Mouse (Mus musculus) kidney, postnatal 0 days (tissue): ENCODE data around the gene Rapgef2. TPM values are rescaled to one million over a fixed set of nuclear protein-coding genes. Genes with fewer than 3 reads are reported as not detected.
"Not testable (repeated sequence)": the region's sequence is repeated elsewhere in the genome, so short reads cannot be mapped to it uniquely, and the experiment has no call there.

ENCODE experiments used
- ATAC-seq: fragments of 200-750 bp; cut with Nextera tagmentation; replicated peaks from 2 replicates; pipeline ENCODE4 v1.8.0; 2017; ENCODE audit warnings: low read depth, moderate number of reproducible peaks, moderate TSS enrichment, moderate library complexity; ENCODE audit not compliant: low FRiP score
- DNase-seq: peaks from one replicate; pipeline ENCODE4 v3.0.0-alpha.2; 2016; ENCODE audit warnings: low spot score
- H3K27ac ChIP-seq: fragments of 300-500 bp; sonication (generic); 2 replicates; pipeline ENCODE4 v1.5.1; 2014; ENCODE audit warnings: mild to moderate bottlenecking
- H3K27me3 ChIP-seq: fragments of 300-500 bp; sonication (generic); 2 replicates; pipeline ENCODE4 v1.6.1; 2014; ENCODE audit warnings: low read length, mixed read lengths; ENCODE audit not compliant: insufficient read depth
- H3K36me3 ChIP-seq: fragments of 300-500 bp; sonication (generic); 2 replicates; pipeline ENCODE4 v1.6.1; 2014; ENCODE audit warnings: low read length, mixed read lengths; ENCODE audit not compliant: insufficient read depth
- H3K4me1 ChIP-seq: fragments of 300-500 bp; sonication (generic); replicated peaks from 2 replicates; pipeline ENCODE4 v1.6.1; 2014; ENCODE audit warnings: antibody characterized with exemption, low read length, mixed read lengths; ENCODE audit not compliant: insufficient read depth
- H3K4me2 ChIP-seq: fragments of 300-500 bp; sonication (generic); 2 replicates; pipeline ENCODE4 v1.6.1; 2014; ENCODE audit warnings: mild to moderate bottlenecking, low read length, moderate library complexity, mixed read lengths
- H3K4me3 ChIP-seq: fragments of 300-500 bp; sonication (generic); replicated peaks from 2 replicates; pipeline ENCODE4 v1.5.1; 2014; ENCODE audit warnings: low read depth, low read length
- H3K9ac ChIP-seq: fragments of 300-500 bp; sonication (generic); 2 replicates; pipeline ENCODE4 v1.6.1; 2014; ENCODE audit warnings: low read depth, low read length
- H3K9me3 ChIP-seq: fragments of 300-500 bp; sonication (generic); replicated peaks from 2 replicates; pipeline ENCODE4 v1.6.1; 2016; ENCODE audit warnings: low read length, inconsistent platforms, mixed read lengths
- CTCF ChIP-seq: IDR thresholded peaks from 2 replicates; pipeline ENCODE4 v1.5.1; 2016; ENCODE audit warnings: antibody characterized with exemption, low read depth, mild to moderate bottlenecking, moderate library complexity
- WGBS: fragments of 180-500 bp; shearing (Covaris S2); extraction: QIAGEN DNeasy Blood & Tissue Kit; methylation state at CpG from one replicate; pipeline ENCODE4 v1.1.7; 2014; 5-methylcytosine and 5-hydroxymethylcytosine counted together
- polyA plus RNA-seq: library from polyadenylated mRNA; unstranded; fragments of >200 nt; fragmentation: Nextera tagmentation; extraction: Ambion mirVana; gene quantifications from 2 replicates; pipeline ENCODE4 v1.2.1, GENCODE M21; 2015

The Rapgef2 gene
- polyA plus RNA-seq, 1 experiment from 2014 or later = 4.4 TPM

- 66% methylated on average over 6 of the region's 6 CpGs for WGBS
- H3K27ac ChIP-seq = no peak overlapping the region
- no peak overlapping the region for H3K4me3 ChIP-seq
- TF ChIP-seq CTCF = no peak
- H3K9ac ChIP-seq = no peak overlapping the region
- no peak overlapping the region for H3K4me2 ChIP-seq
- no peaks in the 10 kb centered on the region for H3K27me3 ChIP-seq
- H3K4me1 ChIP-seq = no peaks in the 10 kb centered on the region
- ATAC-seq (no peak), DNase-seq (no peak)
- H3K36me3 ChIP-seq = no peaks in the 10 kb centered on the region
- H3K9me3 ChIP-seq = no peaks in the 10 kb centered on the region
Observed at GRCm38 (mm10) chr3:79229546-79229945, 56.8 kb downstream of the Rapgef2 start.

GRCm38 (mm10) chr3:79228304-79228703 lies 58.0 kb downstream of the Rapgef2 start:
- Histone ChIP-seq H3K27me3 (no peaks in the 10 kb centered on the region), H3K4me1 (0 out of 2 replicates have a peak, but pooled peaks cover 2% of the 10 kb centered on the region), H3K9me3 (no peaks in the 10 kb centered on the region), H3K36me3 (no peaks in the 10 kb centered on the region), H3K9ac (no peak overlapping the region), H3K4me3 (no peak overlapping the region), H3K4me2 (no peak overlapping the region), H3K27ac (no peak overlapping the region)
- no peak for DNase-seq
- ATAC-seq = no peak
- TF ChIP-seq CTCF = no peak

GRCm38 (mm10) chr3:79227356-79228088 lies 58.8 kb downstream of the Rapgef2 start:
- H3K27me3 ChIP-seq = no peaks in the 10 kb centered on the region
- no peak overlapping the region for H3K9ac ChIP-seq
- H3K4me1 ChIP-seq = peaks cover 5% of the 10 kb centered on the region; the same call in 1 of the 2 replicates
- no peak overlapping the region for H3K4me2 ChIP-seq
- no peaks in the 10 kb centered on the region for H3K36me3 ChIP-seq
- DNase-seq (no peak), ATAC-seq (no peak)
- no peaks in the 10 kb centered on the region for H3K9me3 ChIP-seq
- no peak overlapping the region for H3K27ac ChIP-seq
- no peak for TF ChIP-seq CTCF
- no peak overlapping the region for H3K4me3 ChIP-seq
- WGBS = 84% methylated on average over 17 of the region's 17 CpGs

GRCm38 (mm10) chr3:79226807-79227206 lies 59.5 kb downstream of the Rapgef2 start:
- 100% methylated on average over 1 of the region's 1 CpGs for WGBS
- not testable (repeated sequence) for DNase-seq, H3K27me3 ChIP-seq, ATAC-seq, H3K27ac ChIP-seq, H3K9me3 ChIP-seq, H3K9ac ChIP-seq, H3K4me2 ChIP-seq, H3K4me3 ChIP-seq, H3K36me3 ChIP-seq
- H3K4me1 ChIP-seq = peaks cover 12% of the 10 kb centered on the region; the same call in 1 of the 2 replicates

GRCm38 (mm10) chr3:79225888-79226287 lies 60.4 kb downstream of the Rapgef2 start:
- H3K4me2 ChIP-seq = no peak overlapping the region
- no peak for ATAC-seq
- 70% methylated on average over 6 of the region's 6 CpGs for WGBS
- no peak overlapping the region for H3K27ac ChIP-seq
- DNase-seq = no peak
- H3K27me3 ChIP-seq = no peaks in the 10 kb centered on the region
- TF ChIP-seq CTCF = no peak
- H3K4me1 ChIP-seq = peaks cover 18% of the 10 kb centered on the region; the same call in 1 of the 2 replicates
- no peaks in the 10 kb centered on the region for H3K36me3 ChIP-seq
- H3K9ac ChIP-seq = no peak overlapping the region
- no peaks in the 10 kb centered on the region for H3K9me3 ChIP-seq
- H3K4me3 ChIP-seq = no peak overlapping the region

GRCm38 (mm10) chr3:79224352-79224751 lies 62.0 kb downstream of the Rapgef2 start:
- no peaks in the 10 kb centered on the region for H3K9me3 ChIP-seq
- DNase-seq = no peak
- no peak overlapping the region for H3K9ac ChIP-seq
- 74% methylated on average over 7 of the region's 7 CpGs for WGBS
- no peaks in the 10 kb centered on the region for H3K27me3 ChIP-seq
- H3K36me3 ChIP-seq = no peaks in the 10 kb centered on the region
- no peak for TF ChIP-seq CTCF
- no peak for ATAC-seq
- peaks cover 20% of the 10 kb centered on the region; the same call in 1 of the 2 replicates for H3K4me1 ChIP-seq
- H3K27ac ChIP-seq = no peak overlapping the region
- H3K4me3 ChIP-seq = no peak overlapping the region
- no peak overlapping the region for H3K4me2 ChIP-seq
